ENCODE assay signal across 1 mouse cellular context in the genomic region with DNA sequence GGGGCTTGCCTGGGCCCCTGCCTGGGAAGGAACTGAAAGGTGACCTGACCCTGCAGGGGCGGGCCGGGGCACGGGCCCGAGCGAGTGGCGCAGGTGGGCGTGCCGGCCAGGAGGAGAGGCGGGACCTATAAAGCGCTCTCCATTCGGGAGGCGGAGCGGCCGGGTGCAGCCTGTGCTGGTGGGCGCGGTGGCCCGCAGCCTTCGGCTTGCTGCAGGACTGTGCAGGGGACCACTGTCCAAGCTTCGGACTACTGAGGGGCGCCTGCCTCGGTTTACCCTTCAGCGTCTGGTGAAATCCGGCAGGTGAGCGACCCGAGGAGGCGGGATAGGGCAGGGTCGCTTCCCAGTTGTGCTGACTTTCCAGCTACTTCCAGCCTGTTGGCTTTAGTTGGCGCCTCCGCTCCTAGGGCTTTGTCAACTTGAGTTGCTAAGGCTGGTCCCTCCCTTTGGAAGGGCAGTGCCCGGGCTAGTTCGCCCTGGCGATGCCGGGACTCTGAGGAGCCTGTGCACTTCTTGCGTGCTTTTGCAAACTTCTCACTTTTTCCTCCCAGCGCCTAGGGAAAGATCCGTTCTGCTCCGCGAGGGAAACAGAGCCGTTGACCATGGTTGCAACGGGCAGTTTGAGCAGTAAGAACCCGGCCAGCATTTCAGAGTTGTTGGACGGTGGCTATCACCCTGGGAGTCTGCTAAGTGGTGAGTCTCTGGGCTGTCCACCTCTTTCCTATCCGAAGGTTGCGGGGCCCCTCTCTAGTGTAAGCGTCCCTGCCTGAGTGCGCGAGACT.
A peak's percentile ranks its signal among the peaks of the same experiment; 100 is the strongest.
TF ChIP-seq lines count a peak whose summit lies in the region.

No protein-coding gene starts in this region.

TF ChIP-seq in CH12.LX, 34 proteins besides CTCF, POLR2A, EP300 and RAD21 (continued from another document):
- TF ChIP-seq MXI1 (IDR thresholded peaks at IDR 0.05; ENCODE audit: low read depth, low read length), result peak; percentile 24; the same call in 1 of the 2 replicates
- 0 out of 2 replicates have a peak, but pooled peaks have one; percentile 18 for TF ChIP-seq UBTF (IDR thresholded peaks at IDR 0.05; ENCODE audit: low read depth, low read length)
- TF ChIP-seq MEF2A (IDR thresholded peaks at IDR 0.05; ENCODE audit: borderline replicate concordance, low read depth, low read length), result no peak; the same call in 1 of the 2 replicates
- no peak for TF ChIP-seq ZKSCAN1 (IDR thresholded peaks at IDR 0.05; ENCODE audit: borderline replicate concordance, low read depth, low read length)
- peak; percentile 98 for TF ChIP-seq IRF4 (IDR thresholded peaks at IDR 0.05; ENCODE audit: low read depth, low read length)
- no peak for TF ChIP-seq RCOR1 (conservative IDR thresholded peaks at IDR 0.05; ENCODE audit: low read depth, low read length)
- TF ChIP-seq PAX5 (IDR thresholded peaks at IDR 0.05; ENCODE audit: low read length), result no peak
- no peak for TF ChIP-seq CHD1 (IDR thresholded peaks at IDR 0.05; ENCODE audit: low read depth, low read length)
- TF ChIP-seq E2F4 (IDR thresholded peaks at IDR 0.05; ENCODE audit: insufficient replicate concordance, low read depth, low read length), result no peak
- TF ChIP-seq ELF1 (IDR thresholded peaks at IDR 0.05; ENCODE audit: low read depth, low read length), result no peak
- TF ChIP-seq NELFE (IDR thresholded peaks at IDR 0.05; ENCODE audit: low read depth, low read length), result peak; percentile 22; the same call in 1 of the 2 replicates
- no peak for TF ChIP-seq ZNF384 (IDR thresholded peaks at IDR 0.05; ENCODE audit: low read depth, low read length)
- TF ChIP-seq BHLHE40 (IDR thresholded peaks at IDR 0.05; ENCODE audit: low read depth, low read length), result peak; percentile 92
- peak; percentile 41 for TF ChIP-seq CHD2 (IDR thresholded peaks at IDR 0.05; ENCODE audit: low read length)
- TF ChIP-seq USF1 (IDR thresholded peaks at IDR 0.05; ENCODE audit: low read depth, low read length), result no peak
- no peak for TF ChIP-seq TBP (conservative IDR thresholded peaks at IDR 0.05; ENCODE audit: low read depth, low read length)
- peak; percentile 54; the same call in 1 of the 2 replicates for TF ChIP-seq ETS1 (conservative IDR thresholded peaks at IDR 0.05; ENCODE audit: low read depth, low read length)
- no peak for TF ChIP-seq ZC3H11A (IDR thresholded peaks at IDR 0.05; ENCODE audit: low read depth, low read length)
- peak; percentile 69; the same call in 1 of the 2 replicates for TF ChIP-seq ZMIZ1 (IDR thresholded peaks at IDR 0.05; ENCODE audit: low read depth, low read length)
- TF ChIP-seq SMC3 (IDR thresholded peaks at IDR 0.05; ENCODE audit: low read depth, low read length), result no peak
- TF ChIP-seq TCF12 (IDR thresholded peaks at IDR 0.05; ENCODE audit: low read depth, low read length), result peak; percentile 96; the same call in 1 of the 2 replicates
- no peak for TF ChIP-seq JUN (IDR thresholded peaks at IDR 0.05; ENCODE audit: insufficient read depth, low read depth, low read length)
- TF ChIP-seq JUND (conservative IDR thresholded peaks at IDR 0.05; ENCODE audit: low read depth, low read length), result no peak
- peak; percentile 54 for TF ChIP-seq NRF1 (IDR thresholded peaks at IDR 0.05; ENCODE audit: low read depth, low read length)
- no peak for TF ChIP-seq USF2 (conservative IDR thresholded peaks at IDR 0.05; ENCODE audit: low read depth, low read length)
- no peak for TF ChIP-seq MYC (IDR thresholded peaks at IDR 0.05; ENCODE audit: low read depth, low read length)
- TF ChIP-seq POLR2AphosphoS2 (IDR thresholded peaks at IDR 0.05; ENCODE audit: low read depth, low read length), result no peak
TF ChIP-seq in CH12.LX: peak in this region for 10.
